Mouse (Mus musculus) cerebellum, postnatal 25 days (tissue): ENCODE results near the gene Sept9.
A peak's percentile ranks its signal among the peaks of the same experiment; 100 is the strongest.

Source experiments
- DNase-seq, 2 experiments: peaks; one replicate each; pipeline ENCODE4 v3.0.0; 2021; ENCODE audit warnings: mixed read lengths in 2 of 2

Sept9 gene

DNA sequence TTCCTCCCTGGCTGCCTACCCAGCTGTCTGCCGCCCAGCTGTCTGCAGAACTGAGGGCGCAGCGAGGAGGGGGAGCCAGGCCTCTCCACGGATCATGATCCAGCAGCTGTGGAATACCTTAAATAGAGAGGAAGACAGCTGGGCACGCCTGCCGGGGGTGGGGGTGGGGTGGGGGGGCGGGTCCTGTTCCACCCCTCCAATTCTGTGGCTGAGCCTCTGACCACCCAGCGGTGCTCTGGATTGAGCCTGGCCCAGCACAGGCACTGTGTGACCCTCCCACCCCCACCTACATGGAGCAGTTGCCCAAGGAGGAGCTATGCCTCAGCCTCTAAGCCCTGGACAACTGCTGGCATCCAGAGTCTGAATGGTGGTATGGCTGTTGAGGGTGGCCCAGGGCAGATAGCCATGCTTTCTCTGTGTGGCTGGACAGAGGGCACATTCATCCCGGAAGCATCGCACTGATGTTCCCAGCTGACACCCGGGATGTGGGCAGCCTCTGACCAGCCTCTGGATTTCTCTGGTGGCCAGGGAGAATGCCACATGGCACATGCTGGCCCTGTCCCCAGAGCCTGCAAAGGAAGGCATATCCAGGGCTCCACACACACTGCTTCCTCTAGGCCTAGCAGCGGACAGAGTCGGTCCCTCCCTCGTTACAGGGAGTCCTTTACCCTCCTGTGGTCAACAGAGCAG lies 97.2 kb downstream of the Sept9 start:
- DNase-seq, result no peak

DNA sequence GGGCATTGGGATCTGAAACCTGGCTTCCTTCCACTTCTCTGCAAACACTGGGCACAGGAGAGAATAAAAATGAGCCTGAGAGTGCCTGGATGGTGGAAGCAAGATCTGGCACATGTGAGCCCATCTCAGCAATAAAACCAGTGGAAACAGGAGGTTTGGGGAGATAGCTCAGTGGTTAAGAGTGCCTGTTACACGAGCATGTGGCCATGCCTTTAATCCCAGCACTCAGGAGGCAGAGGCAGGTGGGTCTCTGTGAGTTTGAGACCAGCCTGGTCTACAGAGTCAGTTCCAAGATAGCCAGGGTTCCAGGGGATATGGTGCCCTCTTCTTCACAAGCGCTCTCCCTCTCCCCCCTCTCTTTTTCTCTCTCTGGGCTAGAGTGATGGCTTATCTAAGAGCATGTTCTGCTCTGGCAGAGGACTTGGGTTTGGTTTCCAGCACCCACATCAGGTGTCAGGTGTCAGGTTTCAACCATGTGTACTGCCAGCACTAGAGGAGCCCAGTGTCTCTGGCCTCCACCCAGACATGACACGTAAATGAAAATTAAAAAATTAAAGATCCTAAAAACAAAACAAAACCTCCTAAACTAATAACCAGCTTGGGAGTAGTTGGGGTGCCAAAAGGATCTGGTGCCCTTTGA lies 97.8 kb downstream of the Sept9 start:
- DNase-seq, result no peak

DNA sequence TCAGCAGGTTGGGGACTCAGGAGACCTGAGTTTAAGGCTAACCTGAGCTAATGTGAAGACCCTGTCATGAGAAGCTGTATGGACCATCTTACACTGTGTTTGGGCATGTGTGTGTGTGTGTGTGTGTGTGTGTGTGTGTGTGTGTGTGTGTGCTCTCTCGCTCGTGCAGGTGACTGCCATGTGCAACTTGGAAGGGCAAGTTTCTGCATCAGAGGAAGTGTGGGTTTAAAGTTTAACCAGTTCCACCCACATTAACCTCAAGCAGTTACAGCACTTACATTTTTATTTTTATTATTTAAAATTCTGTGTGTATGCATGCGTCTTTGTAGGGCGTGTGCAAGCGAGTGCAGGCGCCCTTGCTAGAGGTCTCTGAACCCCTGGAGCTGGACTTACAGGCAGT lies 100.3 kb downstream of the Sept9 start:
- DNase-seq, result no peak

DNA sequence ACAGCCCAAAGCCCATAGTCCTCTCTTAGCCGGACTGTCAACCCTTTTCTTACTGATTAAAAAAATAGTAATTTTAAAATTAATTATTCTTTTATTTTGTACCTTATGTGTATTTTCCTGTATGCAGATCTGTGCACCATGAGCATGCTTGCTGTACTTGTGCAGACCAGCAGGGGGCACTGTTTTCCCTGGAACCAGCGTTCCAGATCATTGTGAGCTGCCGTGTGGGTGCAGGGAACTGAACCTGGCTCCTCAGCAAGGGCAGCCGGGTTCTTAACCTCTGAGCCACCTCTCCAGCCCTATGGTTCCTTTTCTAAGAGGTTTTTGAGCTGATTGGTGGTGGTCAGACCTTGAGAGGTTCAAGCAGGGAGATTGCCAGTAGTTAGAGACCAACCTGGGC lies 101.3 kb downstream of the Sept9 start:
- DNase-seq, result no peak

DNA sequence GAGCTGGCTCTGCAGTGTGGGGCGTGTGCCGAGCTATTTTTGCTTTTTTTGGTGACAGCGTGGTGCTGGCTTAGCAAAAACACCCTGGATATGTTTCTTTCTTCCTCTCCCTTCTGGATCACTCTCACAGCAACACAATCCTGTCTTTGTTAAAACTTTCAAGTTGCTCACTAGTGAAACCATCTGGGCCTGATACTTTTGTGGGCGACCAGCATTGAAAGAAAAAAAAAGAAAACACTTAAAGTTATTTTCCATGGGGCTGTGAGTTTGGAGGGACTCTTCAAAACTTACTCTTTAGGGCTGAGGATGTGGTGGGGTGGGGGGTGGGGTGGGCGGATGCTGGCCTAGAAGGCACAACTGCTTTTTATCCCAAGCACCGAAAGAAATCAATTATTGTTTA lies 102.3 kb downstream of the Sept9 start:
- DNase-seq, result no peak

DNA sequence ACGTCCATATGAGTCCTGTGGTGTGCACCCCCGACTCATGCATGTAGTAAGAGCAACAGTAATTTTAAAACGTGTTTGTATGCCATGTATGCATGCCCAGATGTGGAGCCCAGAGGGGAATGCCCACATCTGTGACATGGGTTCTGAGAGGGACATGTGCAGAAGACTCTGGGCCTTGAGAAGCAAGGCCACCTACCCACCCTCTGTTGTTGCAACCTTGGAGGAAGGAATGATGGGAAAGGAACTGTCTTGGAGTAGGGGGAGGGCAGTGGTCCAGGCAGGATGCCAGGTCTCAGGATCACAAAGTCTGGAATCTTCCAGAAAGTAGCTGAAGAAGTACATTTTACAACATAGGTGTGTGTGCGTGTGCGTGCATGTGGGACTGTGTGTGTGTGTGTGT lies 102.9 kb downstream of the Sept9 start:
- DNase-seq, result no peak

DNA sequence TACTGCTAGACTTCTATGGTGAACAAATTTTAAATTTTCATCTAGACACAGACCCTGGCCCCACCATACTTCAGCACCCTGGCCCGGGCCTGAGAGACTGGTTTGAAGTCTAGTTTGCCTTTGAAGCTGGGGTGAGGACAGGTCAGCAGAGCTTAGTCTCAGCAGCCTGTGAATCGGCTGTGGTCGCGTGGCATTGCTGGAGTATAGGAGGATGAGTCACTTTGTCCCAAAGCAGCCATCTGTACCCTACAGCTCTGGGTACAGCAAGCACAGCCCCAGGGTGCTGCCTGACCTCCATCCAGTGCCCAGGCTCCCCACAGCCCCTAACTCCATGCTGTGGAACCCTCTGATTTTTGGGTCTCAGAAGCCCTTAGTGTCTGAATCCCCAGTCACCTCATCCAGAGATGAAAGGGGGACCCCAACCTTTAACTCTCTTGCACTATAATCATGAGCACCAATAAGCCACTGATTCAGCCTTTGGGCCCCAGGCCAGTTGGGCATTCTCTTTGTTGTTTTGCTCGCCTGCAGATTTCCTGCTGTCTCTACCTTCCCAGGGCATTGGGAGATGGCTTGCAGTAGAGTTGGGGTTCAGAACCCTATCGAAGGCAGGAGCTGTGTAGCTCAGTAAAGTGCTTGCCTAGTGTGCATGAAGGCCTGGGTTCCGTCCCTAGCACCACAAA lies 106.2 kb downstream of the Sept9 start:
- DNase-seq, result peak; percentile 49 to 64

DNA sequence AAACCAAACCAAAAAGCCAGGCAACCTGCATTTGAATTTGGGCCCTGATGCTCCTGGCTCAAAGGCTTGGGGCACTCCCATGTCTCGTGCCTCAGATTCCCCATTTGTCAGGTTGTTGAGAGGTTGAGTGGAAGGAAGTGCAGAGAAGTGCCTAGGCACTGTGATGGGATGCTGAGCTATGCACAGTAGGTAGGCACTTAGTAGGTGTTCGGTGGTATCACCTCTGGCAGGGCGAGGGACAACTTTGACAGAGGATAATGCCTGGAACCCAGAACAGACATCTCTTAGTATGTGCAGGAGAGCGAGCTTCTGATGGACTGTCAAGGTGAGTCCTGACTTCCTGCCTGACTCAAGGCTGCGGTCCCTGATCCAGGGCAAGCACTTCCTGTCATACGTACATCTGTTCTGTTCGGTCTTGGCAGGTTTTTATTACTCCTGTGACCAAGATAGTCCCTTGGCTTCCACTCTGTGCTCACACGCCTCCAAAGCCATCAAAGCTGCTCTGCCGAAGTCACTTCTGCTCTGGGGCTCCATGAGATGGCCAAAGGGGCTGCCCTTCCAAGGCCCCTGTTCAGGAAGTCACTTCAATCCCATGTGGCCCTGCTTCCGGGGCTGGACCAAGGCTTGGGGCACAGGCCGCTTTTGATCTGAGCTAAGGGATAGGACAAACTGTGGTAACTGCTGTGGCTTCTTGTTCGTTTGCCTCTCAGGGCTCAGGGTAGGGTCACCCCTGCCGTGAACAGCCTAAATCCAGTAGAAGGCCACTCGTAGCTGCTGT lies 107.0 kb downstream of the Sept9 start:
- no peak for DNase-seq

DNA sequence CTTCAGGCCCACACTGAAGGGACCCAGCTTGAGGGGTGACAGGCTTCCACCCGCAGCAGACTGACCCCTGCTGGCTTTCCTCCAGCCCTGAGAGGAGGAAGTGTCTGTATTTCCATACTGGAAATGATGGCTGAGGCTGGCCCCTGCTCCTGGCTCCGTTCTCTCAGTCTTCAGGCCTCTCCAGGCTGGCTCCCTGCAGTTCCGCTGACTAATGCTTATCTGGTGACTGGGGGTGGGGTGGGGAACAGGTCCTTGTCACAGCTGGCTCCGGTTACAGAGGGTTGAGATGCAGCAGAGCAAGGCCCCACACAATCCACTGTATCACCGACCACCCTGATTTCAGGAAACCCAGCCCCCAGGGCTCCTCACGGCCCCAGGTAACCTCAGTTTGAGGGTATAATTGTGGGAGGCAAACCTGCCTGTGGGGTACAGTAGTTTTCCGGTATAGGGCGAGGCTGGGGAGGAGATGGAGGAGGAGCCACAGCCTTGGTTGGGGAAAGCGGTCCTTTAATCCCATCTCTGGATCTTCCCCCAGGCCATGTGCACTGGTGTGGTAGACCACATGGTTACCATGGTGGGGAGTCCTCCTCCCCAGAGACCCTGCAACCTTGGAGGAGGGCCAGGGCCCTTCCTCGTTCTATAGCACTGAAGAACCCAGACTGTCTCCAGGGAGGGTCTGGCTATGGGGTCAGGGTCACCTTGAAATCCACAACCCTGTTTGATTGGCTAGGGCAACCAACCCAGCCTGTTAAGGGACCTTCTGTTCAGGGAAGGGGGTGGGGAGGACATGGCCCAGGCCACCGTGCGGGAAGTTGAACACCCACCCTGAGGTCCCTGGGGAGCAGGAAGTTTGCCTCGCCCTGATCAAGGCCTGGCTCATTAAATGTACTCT lies 108.7 kb downstream of the Sept9 start:
- no peak for DNase-seq

DNA sequence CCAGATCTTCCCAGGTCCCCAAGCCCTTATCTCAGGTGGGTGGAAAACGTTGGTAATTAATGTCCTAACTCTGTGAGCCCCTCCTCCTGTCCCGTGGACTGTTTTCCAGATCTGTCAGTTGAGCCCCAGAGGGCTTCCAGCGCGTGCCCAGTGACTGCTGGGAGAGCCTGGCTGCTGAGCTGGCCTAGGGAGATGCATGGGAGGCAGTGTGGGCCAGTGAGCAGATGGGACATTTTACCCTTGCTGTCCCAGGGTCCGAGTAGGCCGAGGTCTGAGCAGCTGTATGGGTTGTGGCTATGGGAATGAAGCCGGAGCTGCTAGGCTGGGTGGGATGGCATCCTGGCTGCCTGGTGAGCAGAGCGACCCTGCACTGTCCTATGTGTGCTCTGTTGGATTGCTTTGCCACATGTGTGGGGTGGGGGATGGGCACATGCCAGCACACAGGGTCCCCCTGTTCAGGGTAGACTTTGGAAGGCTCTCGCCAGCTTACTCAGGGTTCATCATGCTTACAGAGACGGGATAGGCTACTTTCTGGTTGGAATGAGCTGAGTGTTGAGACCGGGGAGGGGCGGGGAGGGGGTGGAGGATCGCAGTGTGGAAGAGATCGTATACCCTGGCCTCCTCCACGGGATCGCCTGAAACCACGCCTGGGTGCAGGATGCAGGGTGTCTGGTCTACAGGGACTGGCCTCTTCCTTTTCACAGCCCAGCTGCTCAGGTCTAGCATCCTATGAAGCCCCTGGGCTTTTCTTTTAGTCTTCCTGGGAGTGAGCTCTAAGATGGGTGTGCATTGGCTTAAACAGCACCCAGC lies 109.9 kb downstream of the Sept9 start:
- no peak for DNase-seq

DNA sequence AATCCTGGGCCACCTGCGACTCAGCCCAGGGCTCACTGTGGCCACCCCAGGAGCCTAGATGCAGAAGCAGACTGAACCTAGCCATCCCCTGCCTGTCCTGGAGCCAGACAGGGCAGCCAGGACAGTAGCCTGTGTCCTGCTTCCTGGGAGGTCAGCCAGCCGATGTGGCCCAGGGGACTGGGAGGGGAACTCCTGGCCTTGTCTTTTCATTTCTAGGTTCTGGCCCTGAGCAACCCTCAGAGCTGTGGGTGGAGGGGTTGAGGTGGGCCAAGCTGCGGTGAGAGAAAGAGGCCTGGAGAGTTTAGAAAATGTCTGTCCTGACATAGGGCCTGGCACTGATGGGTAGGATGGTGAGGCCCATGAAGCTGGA lies 110.4 kb downstream of the Sept9 start:
- DNase-seq, result no peak

DNA sequence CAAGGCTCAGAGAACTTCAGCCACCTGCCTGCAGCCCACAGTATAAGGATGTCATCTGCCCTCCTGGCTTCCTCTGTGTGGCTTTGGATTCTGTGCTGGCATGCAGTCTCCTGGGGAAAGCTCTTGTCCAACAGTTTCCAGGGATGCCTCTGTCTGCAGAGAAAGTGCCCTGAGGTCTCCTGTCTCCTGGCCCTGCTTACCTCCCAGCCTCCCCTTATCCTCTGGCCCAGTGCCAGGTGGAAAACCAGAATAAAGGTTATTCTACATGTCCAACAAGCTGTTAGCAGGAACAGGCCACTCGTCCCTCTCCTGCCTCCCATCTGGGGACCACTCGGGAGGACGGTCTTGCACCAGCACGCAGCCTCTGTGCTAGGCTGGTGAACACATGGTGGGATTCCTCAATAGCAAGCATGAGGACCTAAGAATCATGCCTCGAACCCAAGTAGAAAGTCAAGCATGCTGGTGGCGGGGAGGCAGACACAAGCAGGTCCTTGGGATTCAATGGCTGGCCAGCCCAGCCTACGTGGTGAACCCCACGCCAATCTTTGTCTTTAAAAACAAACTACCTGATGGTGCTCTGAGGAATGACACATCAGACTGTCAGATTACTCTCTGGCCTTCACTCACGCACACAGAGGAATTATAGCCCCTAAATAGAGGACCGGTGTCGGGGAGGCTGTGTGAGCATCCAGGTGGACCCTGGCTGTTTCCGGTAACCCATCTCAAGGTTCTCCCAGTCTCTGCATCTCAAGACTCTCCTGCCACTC lies 111.1 kb downstream of the Sept9 start:
- no peak for DNase-seq

DNA sequence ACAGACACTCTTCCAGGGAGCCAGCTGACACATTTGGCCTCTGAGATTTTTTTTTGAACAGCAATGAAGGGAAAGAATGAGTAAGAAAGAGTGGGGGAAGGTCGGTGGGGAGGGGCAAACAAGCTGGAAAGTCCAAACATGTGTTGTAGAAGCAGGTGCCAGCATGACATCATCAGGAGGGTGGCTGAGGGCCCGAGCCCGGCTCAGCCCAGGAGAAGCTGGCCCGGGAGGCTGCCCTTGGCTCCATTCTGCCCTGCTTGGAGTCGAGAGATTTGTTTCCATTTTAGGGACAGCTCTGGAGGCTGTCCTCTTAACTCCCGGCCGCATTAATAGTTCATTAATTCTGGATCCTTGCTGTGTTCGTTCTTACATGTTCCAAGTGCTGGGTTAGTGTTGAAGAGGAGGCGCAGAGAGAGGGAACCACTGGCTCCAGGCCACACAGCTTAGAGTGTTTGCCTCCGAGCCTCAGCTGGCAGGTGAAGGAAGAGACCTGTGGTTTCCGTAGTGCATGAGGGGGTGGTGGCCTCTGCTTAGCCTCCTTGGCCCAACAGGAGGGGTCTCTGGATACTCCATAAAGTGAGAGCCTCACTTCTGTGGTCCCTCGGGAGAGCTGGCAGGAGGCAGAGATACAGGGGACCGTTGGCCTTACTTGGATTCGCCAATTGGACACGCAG lies 111.8 kb downstream of the Sept9 start:
- DNase-seq, result peak; percentile 61 to 73

DNA sequence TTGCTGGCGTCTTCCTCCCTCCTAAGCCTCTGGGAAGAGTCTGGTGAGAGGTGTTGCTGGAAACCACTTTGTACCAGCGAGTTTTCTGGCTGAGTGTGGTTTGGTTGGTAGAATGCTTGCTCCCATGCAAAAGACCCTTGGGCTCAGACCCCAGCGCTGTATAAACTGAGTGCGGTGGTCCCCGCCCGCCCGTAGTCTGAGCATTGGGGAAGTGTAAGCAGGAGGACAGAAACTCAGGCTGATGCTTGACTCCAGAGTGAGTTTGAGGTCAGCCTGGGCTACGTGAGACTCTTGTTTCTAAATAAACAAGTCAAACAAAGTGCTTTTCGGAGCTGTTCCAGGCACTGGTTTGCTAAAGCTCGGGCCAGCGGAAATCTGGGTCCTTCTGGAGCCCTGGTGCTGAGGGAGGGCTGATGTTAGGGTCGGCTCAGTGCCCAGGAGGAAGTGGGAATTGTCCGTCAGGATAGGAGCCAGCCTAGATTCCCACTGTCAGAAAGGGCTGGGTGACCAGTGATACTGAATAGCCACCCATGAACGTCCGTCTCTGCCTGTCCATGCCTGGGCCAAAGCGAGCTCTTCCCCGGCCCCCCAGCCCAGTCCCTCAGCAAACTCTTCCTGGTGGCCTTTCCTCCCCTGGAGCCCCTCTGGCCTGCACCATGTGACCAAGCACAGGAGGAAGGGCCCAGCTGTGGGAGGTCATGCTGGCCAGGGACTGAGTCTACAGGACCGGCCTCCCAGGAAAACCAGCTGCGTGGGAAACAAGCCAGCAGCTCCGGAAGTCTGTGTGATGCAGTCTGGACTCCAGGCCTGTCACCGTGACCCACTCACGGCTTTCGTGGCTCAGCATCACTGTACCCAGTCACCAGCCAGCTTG lies 112.8 kb downstream of the Sept9 start:
- no peak for DNase-seq

DNA sequence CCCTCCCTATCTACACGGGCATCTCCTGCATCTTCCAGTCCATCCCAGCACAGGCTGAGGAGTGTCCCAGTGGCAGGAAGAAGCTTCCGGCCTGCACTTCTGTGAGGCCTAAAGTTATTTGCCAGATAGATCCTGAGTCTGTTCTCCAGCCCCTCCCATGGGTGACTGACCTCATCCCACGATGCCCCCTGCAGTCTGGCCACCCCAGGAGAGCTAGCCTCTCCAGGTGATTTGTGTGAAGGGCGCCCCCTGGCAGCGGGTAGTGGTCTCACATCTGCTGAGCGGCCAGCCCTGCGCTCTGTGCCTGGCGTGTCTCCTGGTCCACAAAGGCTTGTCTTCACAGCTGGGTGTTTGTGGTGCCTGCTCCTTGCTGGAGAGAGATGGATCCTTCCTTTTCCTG lies 113.5 kb downstream of the Sept9 start:
- no peak for DNase-seq

DNA sequence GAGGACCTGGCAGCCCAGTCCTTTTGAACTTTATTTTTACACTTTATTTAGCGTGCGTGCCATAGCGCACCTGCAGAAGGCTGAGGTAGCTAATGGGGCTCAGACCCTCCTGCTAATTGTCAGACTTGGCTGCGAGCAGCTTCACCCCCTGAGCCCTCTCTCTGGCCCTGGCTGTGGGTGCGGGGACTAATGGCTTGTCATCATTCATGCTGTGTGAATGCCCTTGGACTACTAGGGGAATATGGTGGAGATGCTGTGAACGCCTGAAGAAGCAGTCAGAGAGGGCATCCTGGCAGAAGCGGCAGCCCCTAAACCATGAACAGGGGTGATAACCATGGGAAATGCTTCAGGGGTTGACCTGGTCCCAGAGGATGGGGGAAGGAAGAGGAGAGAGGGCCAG lies 114.0 kb downstream of the Sept9 start:
- no peak for DNase-seq

DNA sequence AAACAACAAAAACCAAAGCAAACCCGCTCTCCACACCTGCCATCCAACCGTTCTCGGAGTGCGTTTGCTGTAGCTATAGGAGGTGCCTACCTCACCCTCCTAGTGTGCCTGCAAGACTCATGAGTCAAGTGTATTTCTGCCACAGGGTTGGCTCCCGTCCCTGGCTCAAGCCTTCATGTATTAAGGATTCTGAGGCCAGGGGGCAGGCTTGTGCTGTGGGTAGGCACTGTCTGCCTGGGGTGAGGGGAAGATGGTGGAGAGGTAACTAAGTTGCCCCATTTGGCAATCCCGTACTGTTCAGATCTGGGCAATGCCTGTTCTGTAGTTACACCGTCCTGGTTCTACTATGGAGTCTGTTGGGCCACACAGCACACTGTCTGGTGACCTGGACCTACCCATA lies 114.6 kb downstream of the Sept9 start:
- DNase-seq, result no peak

DNA sequence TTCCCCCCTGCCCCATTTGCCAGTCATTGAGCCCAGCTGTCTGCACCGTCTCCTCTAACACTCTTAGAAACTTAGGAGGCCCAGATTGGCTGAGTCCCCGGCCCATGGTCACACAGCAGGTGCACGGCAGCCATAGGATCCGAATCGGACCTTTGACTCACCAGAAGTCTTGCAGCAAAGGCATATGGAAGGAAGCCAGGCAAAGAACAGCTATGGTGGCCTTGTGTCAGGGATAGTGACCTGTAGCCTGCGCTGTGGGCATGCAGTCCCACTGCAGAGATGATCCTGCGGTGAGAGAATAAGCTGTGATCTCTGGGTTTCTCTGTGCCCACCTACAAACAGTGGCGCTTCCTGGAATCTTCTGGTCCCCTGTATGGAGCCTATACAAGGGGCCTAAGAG lies 115.1 kb downstream of the Sept9 start:
- DNase-seq, result no peak

DNA sequence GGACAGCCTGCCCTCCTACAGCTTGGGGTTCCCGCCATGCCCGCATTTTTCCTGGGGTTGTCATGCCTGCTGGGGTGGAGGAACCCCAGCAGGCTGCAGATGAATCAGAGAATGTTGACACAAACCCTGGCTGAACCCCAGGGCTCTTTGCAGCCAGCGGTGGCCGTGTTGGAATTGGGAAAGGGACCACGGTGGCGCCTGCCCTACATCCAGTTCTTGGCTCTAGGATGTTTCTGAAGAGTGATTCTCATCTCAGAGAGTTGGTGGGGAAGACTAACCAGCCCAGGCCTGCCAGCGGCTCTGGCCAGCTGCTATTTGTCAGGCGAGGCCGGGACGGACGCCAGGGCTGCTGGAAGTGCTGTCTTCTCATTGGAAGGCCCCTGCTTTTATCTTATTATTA lies 115.8 kb downstream of the Sept9 start:
- DNase-seq, result no peak
